Mouse (Mus musculus) embryonic facial prominence, embryonic 15.5 days (tissue): ENCODE results near the gene Cep83. TPM values are rescaled to one million over a fixed set of nuclear protein-coding genes. Genes with fewer than 3 reads are reported as not detected.
A peak's percentile ranks its signal among the peaks of the same experiment; 100 is the strongest.

ENCODE experiments used
- ATAC-seq: fragments of 200-750 bp; cut with Nextera tagmentation; 2 replicates; pipeline ENCODE4 v1.8.0; 2017; ENCODE audit warnings: low read depth, moderate TSS enrichment; ENCODE audit not compliant: insufficient number of reproducible peaks, low FRiP score, low TSS enrichment
- H3K27ac ChIP-seq: fragments of 300-500 bp; sonication (generic); replicated peaks from 2 replicates; pipeline ENCODE4 v1.5.1; 2015; ENCODE audit warnings: mild to moderate bottlenecking, inconsistent platforms
- H3K27me3 ChIP-seq: fragments of 300-500 bp; sonication (generic); 2 replicates; pipeline ENCODE4 v1.6.1; 2015; ENCODE audit warnings: inconsistent platforms
- H3K36me3 ChIP-seq: fragments of 300-500 bp; sonication (generic); 2 replicates; pipeline ENCODE4 v1.6.1; 2015; ENCODE audit warnings: mild to moderate bottlenecking, inconsistent platforms
- H3K4me1 ChIP-seq: fragments of 300-500 bp; sonication (generic); 2 replicates; pipeline ENCODE4 v1.6.1; 2015; ENCODE audit warnings: inconsistent platforms
- H3K4me2 ChIP-seq: fragments of 300-500 bp; sonication (generic); replicated peaks from 2 replicates; pipeline ENCODE4 v1.6.1; 2015; ENCODE audit warnings: mild to moderate bottlenecking, inconsistent platforms
- H3K4me3 ChIP-seq: fragments of 300-500 bp; sonication (generic); replicated peaks from 2 replicates; pipeline ENCODE4 v1.5.1; 2015; ENCODE audit warnings: mild to moderate bottlenecking, inconsistent platforms
- H3K9ac ChIP-seq: fragments of 300-500 bp; sonication (generic); 2 replicates; pipeline ENCODE4 v1.6.1; 2015; ENCODE audit warnings: inconsistent platforms
- H3K9me3 ChIP-seq: fragments of 300-500 bp; sonication (generic); replicated peaks from 2 replicates; pipeline ENCODE4 v1.6.1; 2016; ENCODE audit warnings: inconsistent platforms
- WGBS: fragments of 180-500 bp; shearing (Covaris S2); methylation state at CpG from one replicate; pipeline ENCODE4 v1.1.7; 2015; 5-methylcytosine and 5-hydroxymethylcytosine counted together
- polyA plus RNA-seq: library from polyadenylated mRNA; unstranded; fragments of >200 nt; fragmentation: Nextera tagmentation; extraction: Ambion mirVana; gene quantifications from 2 replicates; pipeline ENCODE4 v1.2.1, GENCODE M21; 2015

The Cep83 gene
- polyA plus RNA-seq, 1 experiment from 2014 or later = 22.9 TPM

DNA sequence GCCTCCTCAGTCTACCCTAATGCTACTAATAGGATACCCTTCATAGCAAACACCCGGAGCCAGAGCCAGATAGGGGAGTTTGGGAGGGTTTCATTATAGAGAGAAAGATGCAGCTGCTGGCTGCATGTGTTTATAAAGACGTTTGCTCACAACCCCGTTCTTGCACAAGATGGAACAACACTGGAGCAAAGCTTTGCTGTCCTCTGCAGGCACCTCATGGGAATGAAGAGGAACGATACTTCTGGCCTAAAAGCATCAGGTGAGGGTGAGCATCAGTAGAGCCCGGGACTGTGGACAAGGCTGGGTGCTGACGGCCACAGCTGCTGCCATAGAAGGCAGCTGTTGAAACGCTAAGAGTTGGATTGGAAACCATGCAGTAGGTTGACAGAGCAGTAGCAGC, 118.9 kb downstream of the Cep83 start:
- Histone ChIP-seq H3K4me3 (no peak overlapping the region), H3K27ac (no peak overlapping the region), H3K9me3 (no peaks in the 10 kb centered on the region), H3K4me2 (no peak overlapping the region), H3K27me3 (no peaks in the 10 kb centered on the region), H3K9ac (no peak overlapping the region), H3K4me1 (peaks cover 13% of the 10 kb centered on the region), H3K36me3 (no peaks in the 10 kb centered on the region)
- WGBS = 65% methylated on average over 7 of the region's 7 CpGs
- no peak for ATAC-seq

DNA sequence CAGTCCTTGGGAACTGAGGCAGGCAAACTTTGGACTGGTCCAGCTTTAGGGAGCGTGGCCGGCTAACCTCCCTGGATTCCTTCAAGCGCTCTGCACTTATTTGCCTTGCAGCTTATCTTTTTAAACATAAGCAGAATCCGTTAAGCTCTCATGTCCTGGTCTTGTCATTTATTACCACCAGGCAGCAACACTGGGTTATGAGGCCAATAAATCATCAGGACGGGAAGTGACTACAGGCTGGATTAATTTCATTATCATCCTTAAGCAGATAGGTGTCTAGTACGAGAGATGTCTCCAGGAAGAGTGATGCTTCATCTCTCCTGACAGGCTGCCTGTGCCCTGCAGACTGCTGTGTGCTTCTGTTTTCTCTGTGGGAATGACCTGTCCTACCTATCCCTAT, 119.8 kb downstream of the Cep83 start:
- no peaks in the 10 kb centered on the region for H3K9me3 ChIP-seq
- H3K4me2 ChIP-seq = no peak overlapping the region
- H3K27ac ChIP-seq = no peak overlapping the region
- H3K4me1 ChIP-seq = peaks cover 13% of the 10 kb centered on the region
- no peak overlapping the region for H3K9ac ChIP-seq
- H3K27me3 ChIP-seq = no peaks in the 10 kb centered on the region
- ATAC-seq = no peak
- 82% methylated on average over 6 of the region's 6 CpGs for WGBS
- H3K36me3 ChIP-seq = no peaks in the 10 kb centered on the region
- no peak overlapping the region for H3K4me3 ChIP-seq

- Histone ChIP-seq H3K27ac (no peak overlapping the region), H3K36me3 (no peaks in the 10 kb centered on the region), H3K4me2 (no peak overlapping the region), H3K4me3 (no peak overlapping the region), H3K4me1 (0 out of 2 replicates have a peak, but pooled peaks cover 2% of the 10 kb centered on the region), H3K9ac (no peak overlapping the region), H3K9me3 (no peaks in the 10 kb centered on the region), H3K27me3 (no peaks in the 10 kb centered on the region)
- 64% methylated on average over 7 of the region's 7 CpGs for WGBS
- ATAC-seq = no peak
Measured at GRCm38 (mm10) chr10:94809946-94810472, 121.6 kb downstream of the Cep83 start.

DNA sequence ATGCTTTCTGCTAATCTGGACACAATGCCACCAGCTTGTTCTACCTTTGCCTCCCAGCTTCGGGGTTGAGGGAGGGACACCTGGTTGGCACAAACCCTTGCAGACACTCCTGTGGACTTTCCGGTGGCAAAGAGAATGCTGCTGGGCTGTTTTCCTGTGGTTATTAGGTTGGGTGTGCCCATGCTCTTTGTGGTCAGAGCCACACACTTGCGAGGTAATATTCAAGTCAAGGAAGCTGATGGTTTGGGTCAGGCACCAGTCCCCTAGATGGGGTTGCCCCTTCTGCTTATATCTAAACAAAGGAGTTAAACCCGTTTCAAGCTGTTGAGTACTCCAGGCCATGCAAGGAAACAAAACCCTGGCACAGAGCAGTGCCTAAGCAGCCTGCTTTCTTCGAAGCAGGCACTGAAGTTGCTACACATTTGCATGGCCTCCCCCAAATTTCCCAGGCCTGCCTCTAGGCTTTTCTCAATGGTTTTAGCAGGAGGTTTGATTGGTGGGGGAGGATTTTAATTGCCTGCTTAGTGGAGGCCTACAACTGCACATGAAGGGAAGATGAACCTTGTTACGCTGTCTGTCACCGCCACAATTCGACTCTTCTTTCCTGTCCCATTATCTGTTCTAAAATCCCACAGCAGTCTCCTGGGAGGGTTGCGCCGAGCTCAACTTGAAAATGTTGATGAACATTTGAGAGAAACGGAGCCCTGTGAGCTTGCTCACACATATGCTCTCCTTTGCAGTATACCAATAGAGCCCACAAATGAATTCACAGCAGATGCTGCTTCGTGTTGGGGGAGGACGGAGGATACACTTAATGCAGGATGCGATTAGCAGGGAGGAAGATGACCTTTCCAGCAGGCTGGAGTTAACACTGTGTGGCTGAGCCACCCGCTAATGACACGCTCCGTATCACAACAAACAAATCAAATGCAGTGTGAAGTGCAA, 123.7 kb downstream of the Cep83 start:
- Histone ChIP-seq H3K9me3 (no peaks in the 10 kb centered on the region), H3K36me3 (no peaks in the 10 kb centered on the region), H3K4me3 (no peak overlapping the region), H3K4me2 (no peak overlapping the region), H3K27me3 (no peaks in the 10 kb centered on the region), H3K27ac (no peak overlapping the region), H3K4me1 (no peaks in the 10 kb centered on the region; the same call in 1 of the 2 replicates), H3K9ac (no peak overlapping the region)
- ATAC-seq = no peak
- 68% methylated on average over 17 of the region's 17 CpGs for WGBS

DNA sequence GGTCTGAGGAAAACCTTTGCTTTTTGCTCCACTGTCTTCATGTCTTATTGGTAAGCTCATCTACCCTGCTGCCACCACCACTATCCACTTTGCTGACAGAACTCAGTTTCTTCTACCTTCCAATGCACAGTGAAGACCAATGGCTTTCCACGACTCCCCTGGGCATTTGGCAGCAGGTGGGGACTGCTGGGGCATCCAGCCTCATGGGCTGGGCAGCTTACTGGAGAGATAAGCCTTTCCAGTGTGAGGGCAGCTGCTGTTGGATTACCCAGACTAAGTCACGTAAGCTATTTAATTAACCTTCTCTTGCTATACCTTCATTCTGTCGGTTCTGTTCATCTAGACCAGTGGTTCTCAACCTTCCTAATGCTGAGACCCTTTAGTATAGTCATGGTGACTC, 129.7 kb downstream of the Cep83 start:
- no peak overlapping the region for H3K27ac ChIP-seq
- no peak for ATAC-seq
- 80% methylated on average over 3 of the region's 3 CpGs for WGBS
- no peak overlapping the region for H3K4me3 ChIP-seq
- H3K4me1 ChIP-seq = peaks cover under 1% of the 10 kb centered on the region
- H3K9me3 ChIP-seq = no peaks in the 10 kb centered on the region
- no peaks in the 10 kb centered on the region for H3K36me3 ChIP-seq
- no peak overlapping the region for H3K9ac ChIP-seq
- H3K27me3 ChIP-seq = peaks cover 2% of the 10 kb centered on the region; the same call in 1 of the 2 replicates
- no peak overlapping the region for H3K4me2 ChIP-seq

DNA sequence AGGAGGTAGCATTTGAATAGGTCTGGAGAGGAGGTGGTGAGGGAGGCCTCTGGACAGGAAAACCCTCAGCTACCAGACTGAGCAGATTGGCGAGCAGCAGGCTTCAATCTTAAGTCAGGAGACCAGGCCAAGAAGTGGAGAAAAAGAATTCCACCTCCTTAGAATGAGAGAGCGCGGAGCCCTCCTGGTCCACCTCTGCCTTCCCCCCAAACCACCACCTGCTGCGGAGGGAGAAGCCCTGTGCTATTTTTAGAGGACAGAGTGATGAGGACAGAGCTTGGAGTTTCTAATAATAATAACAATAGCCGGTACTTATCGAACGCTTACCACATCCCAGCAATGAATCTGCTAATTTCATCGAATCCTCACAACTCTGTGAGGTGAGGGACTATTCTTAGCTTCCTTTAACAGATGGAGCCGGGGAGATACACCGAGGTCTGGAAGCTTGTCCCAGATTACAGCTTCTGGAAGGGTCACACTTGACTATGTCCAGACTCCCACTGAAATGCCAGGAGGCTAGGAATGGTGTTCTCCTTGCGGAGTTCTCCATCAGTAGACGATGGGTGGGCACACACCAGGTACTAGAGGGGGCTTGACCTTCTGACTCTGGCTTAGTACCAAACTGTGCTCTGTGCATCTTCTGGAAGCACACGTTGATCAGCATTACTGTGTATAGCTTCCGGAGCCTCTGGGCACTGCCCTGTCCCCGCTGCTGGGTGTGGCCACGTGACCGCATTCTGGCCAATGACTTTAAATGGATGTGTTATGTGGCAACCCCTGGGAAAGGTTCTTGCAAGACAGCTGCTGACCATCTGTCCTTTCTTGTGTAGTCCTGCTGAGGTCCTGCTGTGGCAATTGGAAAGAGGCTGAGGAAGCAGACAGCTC, 130.6 kb downstream of the Cep83 start:
- Histone ChIP-seq H3K4me3 (no peak overlapping the region), H3K4me2 (no peak overlapping the region), H3K27me3 (peaks cover 2% of the 10 kb centered on the region; the same call in 1 of the 2 replicates), H3K9ac (no peak overlapping the region), H3K4me1 (peaks cover 9% of the 10 kb centered on the region), H3K36me3 (no peaks in the 10 kb centered on the region), H3K27ac (no peak overlapping the region), H3K9me3 (no peaks in the 10 kb centered on the region)
- WGBS = 82% methylated on average over 17 of the region's 17 CpGs
- ATAC-seq = no peak

DNA sequence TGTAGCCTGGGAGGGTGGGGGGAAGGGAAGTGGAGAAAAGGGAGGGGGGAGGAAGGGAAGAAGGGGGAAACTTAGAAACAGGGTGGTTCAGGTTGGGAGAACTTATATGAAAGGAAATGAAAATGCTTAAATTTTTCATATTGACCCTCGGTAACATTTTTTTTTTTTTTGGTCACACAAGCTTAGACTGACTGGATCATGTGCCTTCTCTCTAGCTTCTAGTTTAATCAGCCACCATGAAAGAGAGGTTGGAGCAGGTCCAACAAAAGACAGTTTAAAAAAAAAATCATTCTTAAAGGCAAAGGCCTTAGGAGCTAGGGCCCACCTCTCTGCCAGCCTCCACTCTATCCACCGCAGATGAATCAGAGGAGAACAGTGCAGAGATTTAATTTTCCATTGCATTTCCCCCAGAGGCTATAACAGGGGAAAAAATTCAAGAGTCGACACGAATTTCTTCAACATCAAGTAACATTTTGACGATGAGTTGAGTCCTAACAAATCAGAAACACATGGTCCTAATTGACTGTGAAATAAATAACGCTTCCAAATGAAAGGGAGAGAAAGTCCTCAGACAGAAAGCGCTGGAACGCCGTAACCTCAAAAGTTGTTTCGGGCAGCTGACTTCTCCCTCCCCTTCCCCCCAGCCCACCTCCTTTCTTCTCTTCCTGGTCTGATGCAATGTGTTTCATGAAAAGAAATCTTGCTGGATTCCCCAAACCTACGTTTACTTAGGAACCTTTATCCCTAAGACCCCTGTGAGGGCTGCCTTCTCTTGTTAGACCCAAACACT, 135.7 kb downstream of the Cep83 start:
- Histone ChIP-seq H3K4me3 (no peak overlapping the region; the same call in 1 of the 2 replicates), H3K27ac (peak overlapping the region; percentile 88), H3K36me3 (no peaks in the 10 kb centered on the region), H3K4me1 (peaks cover 50% of the 10 kb centered on the region), H3K9me3 (no peaks in the 10 kb centered on the region), H3K27me3 (peaks cover 2% of the 10 kb centered on the region), H3K9ac (no peak overlapping the region), H3K4me2 (peak overlapping the region; percentile 40)
- 10% methylated on average over 11 of the region's 11 CpGs for WGBS
- peak; percentile 80 for ATAC-seq

DNA sequence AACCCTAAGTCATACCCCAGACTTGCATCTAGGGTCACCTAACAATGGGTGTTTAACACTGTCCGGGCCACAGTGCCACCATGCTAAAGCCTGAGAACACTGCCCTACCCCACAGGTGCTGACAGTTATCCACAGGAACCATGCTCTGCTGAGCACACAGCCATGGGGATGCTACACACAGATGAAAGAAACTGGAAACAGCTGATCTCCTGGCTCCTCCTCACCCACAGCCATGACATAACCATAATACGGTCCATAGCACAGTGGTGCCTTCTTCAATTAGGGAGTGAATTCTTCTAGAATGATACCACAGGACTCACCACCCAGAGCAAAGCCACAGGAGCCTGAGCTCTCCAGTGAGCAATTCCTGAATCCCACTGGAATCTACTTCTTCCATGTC, 137.5 kb downstream of the Cep83 start:
- no peak overlapping the region for H3K27ac ChIP-seq
- WGBS = 71% methylated on average over 2 of the region's 2 CpGs
- no peaks in the 10 kb centered on the region for H3K9me3 ChIP-seq
- H3K4me1 ChIP-seq = peaks cover 58% of the 10 kb centered on the region
- no peak overlapping the region for H3K4me2 ChIP-seq
- H3K36me3 ChIP-seq = no peaks in the 10 kb centered on the region
- ATAC-seq = no peak
- H3K4me3 ChIP-seq = no peak overlapping the region
- H3K27me3 ChIP-seq = no peaks in the 10 kb centered on the region; the same call in 1 of the 2 replicates
- no peak overlapping the region for H3K9ac ChIP-seq

- Histone ChIP-seq H3K4me3 (no peak overlapping the region), H3K36me3 (no peaks in the 10 kb centered on the region), H3K9me3 (no peaks in the 10 kb centered on the region), H3K9ac (no peak overlapping the region), H3K27ac (no peak overlapping the region), H3K27me3 (no peaks in the 10 kb centered on the region; the same call in 1 of the 2 replicates), H3K4me1 (peaks cover 58% of the 10 kb centered on the region), H3K4me2 (no peak overlapping the region)
- 45% methylated on average over 12 of the region's 12 CpGs for WGBS
- ATAC-seq = no peak
Measured at GRCm38 (mm10) chr10:94826436-94826835, 138.0 kb downstream of the Cep83 start.

GRCm38 (mm10) chr10:94827325-94827724, 138.9 kb downstream of the Cep83 start:
- H3K9ac ChIP-seq = no peak overlapping the region
- H3K36me3 ChIP-seq = no peaks in the 10 kb centered on the region
- WGBS = 67% methylated on average over 10 of the region's 10 CpGs
- H3K4me3 ChIP-seq = no peak overlapping the region
- H3K4me2 ChIP-seq = no peak overlapping the region
- H3K9me3 ChIP-seq = no peaks in the 10 kb centered on the region
- H3K27me3 ChIP-seq = no peaks in the 10 kb centered on the region; the same call in 1 of the 2 replicates
- H3K27ac ChIP-seq = no peak overlapping the region
- H3K4me1 ChIP-seq = peaks cover 58% of the 10 kb centered on the region
- ATAC-seq = no peak
